Mouse (Mus musculus): ENCODE data around the gene Mt1. TPM values are rescaled to one million over a fixed set of nuclear protein-coding genes. Genes with fewer than 3 reads are reported as not detected.

The Mt1 gene
- total and polyA plus RNA-seq, 2 experiments from 2014 or later = 795 to 1,123 TPM

GRCm38 (mm10) chr8:94173848-94174403 is 5.0 kb upstream of the Mt1 start:
- Histone ChIP-seq H3K4me2 (ENCODE audit: low read depth, low read length) (peak overlapping the region; percentile 68; the same call in 1 of the 2 replicates), H3K27ac (ENCODE audit: low read depth) (no peak overlapping the region), H3K9me3 (replicated peaks; ENCODE audit: control insufficient read depth, low read length) (no peaks in the 10 kb centered on the region), H3K27me3 (ENCODE audit: control insufficient read depth, insufficient read depth, low read length) (0 out of 2 replicates have a peak, but pooled peaks cover 5% of the 10 kb centered on the region), H3K4me3 (ENCODE audit: low read depth, low read length) (no peak overlapping the region), H3K36me3 (replicated peaks; ENCODE audit: control insufficient read depth, insufficient read depth, low read length) (no peaks in the 10 kb centered on the region), H3K4me1 (ENCODE audit: control insufficient read depth, insufficient read depth) (peaks cover 12% of the 10 kb centered on the region; the same call in 1 of the 2 replicates), H3K9ac (replicated peaks; ENCODE audit: low read depth, low read length) (no peak overlapping the region)
- DNase-seq (ENCODE audit: low spot score) (no peak), ATAC-seq (ENCODE audit: insufficient read depth, low read depth) (no peak)
- no peak for TF ChIP-seq EP300 (IDR thresholded peaks at IDR 0.05; ENCODE audit: low read depth)
- TF ChIP-seq CTCF (IDR thresholded peaks at IDR 0.05; ENCODE audit: low read depth) = no peak
- 66% methylated on average over 11 of the region's 11 CpGs for WGBS

- DNase-seq (ENCODE audit: low spot score) = no peak
- ATAC-seq (ENCODE audit: insufficient read depth, low read depth) = no peak
- WGBS = 37% methylated on average over 7 of the region's 7 CpGs
- Histone ChIP-seq H3K4me2 (ENCODE audit: low read depth, low read length) (no peak overlapping the region), H3K27ac (ENCODE audit: low read depth) (no peak overlapping the region), H3K4me1 (ENCODE audit: control insufficient read depth, insufficient read depth) (peaks cover 12% of the 10 kb centered on the region; the same call in 1 of the 2 replicates), H3K9me3 (replicated peaks; ENCODE audit: control insufficient read depth, low read length) (no peaks in the 10 kb centered on the region), H3K27me3 (ENCODE audit: control insufficient read depth, insufficient read depth, low read length) (0 out of 2 replicates have a peak, but pooled peaks cover 5% of the 10 kb centered on the region), H3K9ac (replicated peaks; ENCODE audit: low read depth, low read length) (no peak overlapping the region), H3K36me3 (replicated peaks; ENCODE audit: control insufficient read depth, insufficient read depth, low read length) (no peaks in the 10 kb centered on the region), H3K4me3 (ENCODE audit: low read depth, low read length) (no peak overlapping the region)
- no peak for TF ChIP-seq EP300 (IDR thresholded peaks at IDR 0.05; ENCODE audit: low read depth)
- peak; percentile 30 for TF ChIP-seq CTCF (IDR thresholded peaks at IDR 0.05; ENCODE audit: low read depth)
Observed at GRCm38 (mm10) chr8:94174619-94175213, 4.2 kb upstream of the Mt1 start.

- no peaks in the 10 kb centered on the region for H3K27me3 ChIP-seq (ENCODE audit: control insufficient read depth, insufficient read depth, low read length)
- WGBS = 72% methylated on average over 7 of the region's 7 CpGs
Observed at GRCm38 (mm10) chr8:94177716-94178390, 1.0 kb upstream of the Mt1 start.

GRCm38 (mm10) chr8:94179713-94180560 is 1.1 kb downstream of the Mt1 start:
- 5% methylated on average over 25 of the region's 25 CpGs for WGBS

More at GRCm38 (mm10) chr8:94177716-94178390, 1.0 kb upstream of the Mt1 start:
- Histone ChIP-seq H3K36me3 (replicated peaks; ENCODE audit: control insufficient read depth, insufficient read depth, low read length) (no peaks in the 10 kb centered on the region), H3K27ac (ENCODE audit: low read depth) (peak overlapping the region; percentile 95), H3K9me3 (replicated peaks; ENCODE audit: control insufficient read depth, low read length) (no peaks in the 10 kb centered on the region), H3K4me2 (ENCODE audit: low read depth, low read length) (no peak overlapping the region), H3K4me1 (ENCODE audit: control insufficient read depth, insufficient read depth) (peaks cover 15% of the 10 kb centered on the region; the same call in 1 of the 2 replicates), H3K4me3 (ENCODE audit: low read depth, low read length) (no peak overlapping the region), H3K9ac (replicated peaks; ENCODE audit: low read depth, low read length) (no peak overlapping the region)
- no peak for DNase-seq (ENCODE audit: low spot score)
- no peak for TF ChIP-seq CTCF (IDR thresholded peaks at IDR 0.05; ENCODE audit: low read depth)
- ATAC-seq (ENCODE audit: insufficient read depth, low read depth) = no peak

GRCm38 (mm10) chr8:94180561-94180908 is 1.7 kb downstream of the Mt1 start:
- DNase-seq (ENCODE audit: low spot score) (no peak), ATAC-seq (ENCODE audit: insufficient read depth, low read depth) (no peak)
- Histone ChIP-seq H3K4me1 (ENCODE audit: control insufficient read depth, insufficient read depth) (peaks cover 15% of the 10 kb centered on the region; the same call in 1 of the 2 replicates), H3K36me3 (replicated peaks; ENCODE audit: control insufficient read depth, insufficient read depth, low read length) (no peaks in the 10 kb centered on the region), H3K9me3 (replicated peaks; ENCODE audit: control insufficient read depth, low read length) (no peaks in the 10 kb centered on the region), H3K4me2 (ENCODE audit: low read depth, low read length) (peak overlapping the region; percentile 61), H3K27me3 (ENCODE audit: control insufficient read depth, insufficient read depth, low read length) (peaks cover 7% of the 10 kb centered on the region), H3K4me3 (ENCODE audit: low read depth, low read length) (peak overlapping the region; percentile 62), H3K9ac (replicated peaks; ENCODE audit: low read depth, low read length) (no peak overlapping the region), H3K27ac (ENCODE audit: low read depth) (no peak overlapping the region)
- TF ChIP-seq CTCF (IDR thresholded peaks at IDR 0.05; ENCODE audit: low read depth) (no peak), EP300 (IDR thresholded peaks at IDR 0.05; ENCODE audit: low read depth) (no peak)
- 92% methylated on average over 1 of the region's 1 CpGs for WGBS

More at GRCm38 (mm10) chr8:94179713-94180560, 1.1 kb downstream of the Mt1 start:
- DNase-seq (ENCODE audit: low spot score) (no peak), ATAC-seq (ENCODE audit: insufficient read depth, low read depth) (no peak)
- Histone ChIP-seq H3K27me3 (ENCODE audit: control insufficient read depth, insufficient read depth, low read length) (peaks cover 6% of the 10 kb centered on the region; the same call in 1 of the 2 replicates), H3K27ac (ENCODE audit: low read depth) (peak overlapping the region; percentile 95), H3K36me3 (replicated peaks; ENCODE audit: control insufficient read depth, insufficient read depth, low read length) (no peaks in the 10 kb centered on the region), H3K9me3 (replicated peaks; ENCODE audit: control insufficient read depth, low read length) (no peaks in the 10 kb centered on the region), H3K4me3 (ENCODE audit: low read depth, low read length) (peak overlapping the region; percentile 62), H3K9ac (replicated peaks; ENCODE audit: low read depth, low read length) (peak overlapping the region; percentile 75), H3K4me1 (ENCODE audit: control insufficient read depth, insufficient read depth) (peaks cover 15% of the 10 kb centered on the region; the same call in 1 of the 2 replicates), H3K4me2 (ENCODE audit: low read depth, low read length) (peak overlapping the region; percentile 61)
- TF ChIP-seq CTCF (IDR thresholded peaks at IDR 0.05; ENCODE audit: low read depth) = no peak
